ENCODE assay signal across 8 mouse cellular contexts in genomic region chr6:111372626-111373380, GRCm38 (mm10).
A peak's percentile ranks its signal among the peaks of the same experiment; 100 is the strongest.
DNase-seq lines count a peak whose midpoint lies in the region; ATAC-seq lines count a peak whose summit lies in the region.

No protein-coding gene starts in this region.

- H3K27me3 ChIP-seq in midbrain, embryonic 16.5 days (ENCODE audit: control insufficient read depth, insufficient read depth, low read depth, low read length): no peaks in the 10 kb centered on the region

- 0 out of 2 replicates have a peak overlapping the region, but pooled peaks have one; percentile 24 for H3K27ac ChIP-seq in midbrain, embryonic 16.5 days (ENCODE audit: low read length)

- no peak overlapping the region for H3K4me3 ChIP-seq in midbrain, embryonic 16.5 days (ENCODE audit: low read depth, low read length)

- WGBS in midbrain, embryonic 16.5 days: 29% methylated on average over 11 of the region's 11 CpGs

- no peaks in the 10 kb centered on the region for H3K36me3 ChIP-seq in midbrain, embryonic 16.5 days (ENCODE audit: control insufficient read depth, insufficient read depth, low read length)

- peak; percentile 37 for DNase-seq in heart, adult 11 months
- DNase-seq in heart, postnatal 14 days: no peak
- peak; percentile 20 to 38 for DNase-seq in cerebellum, postnatal 36 days
- DNase-seq in layer of hippocampus, adult 11-12 months (ENCODE audit: low spot score): peak; percentile 78
- no peak for DNase-seq in thymus, postnatal 25 days
- DNase-seq in urinary bladder, postnatal 10 days (ENCODE audit: low spot score): no peak

- no peak overlapping the region for H3K9ac ChIP-seq in midbrain, embryonic 16.5 days (ENCODE audit: low read depth, low read length)

- H3K4me1 ChIP-seq in midbrain, embryonic 16.5 days (ENCODE audit: control insufficient read depth, insufficient read depth, low read length): peaks cover 12% of the 10 kb centered on the region

- H3K9me3 ChIP-seq in midbrain, embryonic 16.5 days (replicated peaks; ENCODE audit: control insufficient read depth, low read length, poor library complexity, severe bottlenecking): no peaks in the 10 kb centered on the region

- no peak overlapping the region for H3K4me2 ChIP-seq in midbrain, embryonic 16.5 days (ENCODE audit: low read length)

- peak; percentile 78 for ATAC-seq in midbrain, embryonic 16.5 days
- ATAC-seq in erythroblast, adult 5-6 weeks (replicated peaks; ENCODE audit: low FRiP score, poor library complexity, severe bottlenecking): no peak

- intact Hi-C loops in heart, postnatal 14 days (cut with DNase I): no loop called here

Comparison
In these comparisons a context has a peak if more than half of its experiments do, and no peak if none do; other contexts are left out.
1. DNase-seq: peak in heart, adult 11 months (single experiment), cerebellum, postnatal 36 days (2 of 2) and layer of hippocampus, adult 11-12 months (single experiment); none in heart, postnatal 14 days (0 of 2), thymus, postnatal 25 days (single experiment) and urinary bladder, postnatal 10 days (single experiment).